Mouse (Mus musculus): ENCODE data around the gene Pik3cb. TPM values are rescaled to one million over a fixed set of nuclear protein-coding genes. Genes with fewer than 3 reads are reported as not detected.

Gene Pik3cb
- polyA plus RNA-seq, 1 experiment from 2014 or later = 1.3 TPM

- 27% methylated on average over 3 of the region's 3 CpGs for WGBS
- Histone ChIP-seq H3K36me3 (no peaks in the 10 kb centered on the region), H3K9ac (no peak overlapping the region), H3K4me2 (replicated peaks) (no peak overlapping the region), H3K27me3 (no peaks in the 10 kb centered on the region), H3K27ac (replicated peaks) (peak overlapping the region; percentile 39; the same call in 1 of the 2 replicates), H3K4me1 (peaks cover 26% of the 10 kb centered on the region), H3K4me3 (replicated peaks) (no peak overlapping the region), H3K9me3 (replicated peaks) (no peaks in the 10 kb centered on the region)
- no peak for ATAC-seq (ENCODE audit: insufficient number of reproducible peaks, low FRiP score, low TSS enrichment, low read depth)
Observed at GRCm38 (mm10) chr9:99164664-99165226, 24.3 kb upstream of the Pik3cb start.

GRCm38 (mm10) chr9:99164148-99164503, 23.7 kb upstream of the Pik3cb start:
- H3K27ac ChIP-seq (replicated peaks) = no peak overlapping the region
- WGBS = 51% methylated on average over 9 of the region's 9 CpGs
- no peak for ATAC-seq (ENCODE audit: insufficient number of reproducible peaks, low FRiP score, low TSS enrichment, low read depth)
- H3K9me3 ChIP-seq (replicated peaks) = no peaks in the 10 kb centered on the region
- H3K4me1 ChIP-seq = peaks cover 26% of the 10 kb centered on the region
- no peak overlapping the region for H3K4me3 ChIP-seq (replicated peaks)
- H3K27me3 ChIP-seq = no peaks in the 10 kb centered on the region
- no peak overlapping the region for H3K9ac ChIP-seq
- no peak overlapping the region for H3K4me2 ChIP-seq (replicated peaks)
- H3K36me3 ChIP-seq = no peaks in the 10 kb centered on the region

GRCm38 (mm10) chr9:99163420-99164147, 23.2 kb upstream of the Pik3cb start:
- no peak overlapping the region for H3K9ac ChIP-seq
- no peak overlapping the region for H3K4me3 ChIP-seq (replicated peaks)
- no peak overlapping the region for H3K27ac ChIP-seq (replicated peaks)

GRCm38 (mm10) chr9:99162839-99163238, 22.4 kb upstream of the Pik3cb start:
- ATAC-seq (ENCODE audit: insufficient number of reproducible peaks, low FRiP score, low TSS enrichment, low read depth) = no peak
- H3K27me3 ChIP-seq = no peaks in the 10 kb centered on the region
- no peak overlapping the region for H3K4me2 ChIP-seq (replicated peaks)
- H3K36me3 ChIP-seq = no peaks in the 10 kb centered on the region
- no peak overlapping the region for H3K4me3 ChIP-seq (replicated peaks)
- no peak overlapping the region for H3K9ac ChIP-seq
- no peak overlapping the region for H3K27ac ChIP-seq (replicated peaks)
- H3K9me3 ChIP-seq (replicated peaks) = no peaks in the 10 kb centered on the region
- 78% methylated on average over 2 of the region's 2 CpGs for WGBS
- peaks cover 26% of the 10 kb centered on the region for H3K4me1 ChIP-seq

More at GRCm38 (mm10) chr9:99163420-99164147, 23.2 kb upstream of the Pik3cb start:
- no peaks in the 10 kb centered on the region for H3K9me3 ChIP-seq (replicated peaks)
- peaks cover 26% of the 10 kb centered on the region for H3K4me1 ChIP-seq
- 15% methylated on average over 15 of the region's 15 CpGs for WGBS
- H3K4me2 ChIP-seq (replicated peaks) = peak overlapping the region; percentile 28; the same call in 1 of the 2 replicates
- no peaks in the 10 kb centered on the region for H3K27me3 ChIP-seq
- no peak for ATAC-seq (ENCODE audit: insufficient number of reproducible peaks, low FRiP score, low TSS enrichment, low read depth)
- no peaks in the 10 kb centered on the region for H3K36me3 ChIP-seq

GRCm38 (mm10) chr9:99160780-99161179, 20.4 kb upstream of the Pik3cb start:
- no peak for ATAC-seq (ENCODE audit: insufficient number of reproducible peaks, low FRiP score, low TSS enrichment, low read depth)
- H3K9me3 ChIP-seq (replicated peaks) = no peaks in the 10 kb centered on the region
- H3K36me3 ChIP-seq = no peaks in the 10 kb centered on the region
- H3K27ac ChIP-seq (replicated peaks) = no peak overlapping the region
- H3K9ac ChIP-seq = no peak overlapping the region
- WGBS = 85% methylated on average over 5 of the region's 5 CpGs
- peaks cover 18% of the 10 kb centered on the region for H3K4me1 ChIP-seq
- H3K27me3 ChIP-seq = no peaks in the 10 kb centered on the region
- no peak overlapping the region for H3K4me3 ChIP-seq (replicated peaks)
- H3K4me2 ChIP-seq (replicated peaks) = no peak overlapping the region

GRCm38 (mm10) chr9:99159932-99160331, 19.5 kb upstream of the Pik3cb start:
- Histone ChIP-seq H3K9me3 (replicated peaks) (no peaks in the 10 kb centered on the region), H3K27ac (replicated peaks) (no peak overlapping the region), H3K36me3 (no peaks in the 10 kb centered on the region), H3K4me2 (replicated peaks) (no peak overlapping the region), H3K9ac (no peak overlapping the region), H3K27me3 (no peaks in the 10 kb centered on the region), H3K4me3 (replicated peaks) (no peak overlapping the region), H3K4me1 (peaks cover 15% of the 10 kb centered on the region)
- 80% methylated on average over 5 of the region's 5 CpGs for WGBS
- ATAC-seq (ENCODE audit: insufficient number of reproducible peaks, low FRiP score, low TSS enrichment, low read depth) = 0 out of 2 replicates have a peak, but pooled peaks have one; percentile 43

GRCm38 (mm10) chr9:99158708-99159107, 18.3 kb upstream of the Pik3cb start:
- H3K9me3 ChIP-seq (replicated peaks) = no peaks in the 10 kb centered on the region
- H3K9ac ChIP-seq = no peak overlapping the region
- no peak for ATAC-seq (ENCODE audit: insufficient number of reproducible peaks, low FRiP score, low TSS enrichment, low read depth)
- WGBS = 76% methylated on average over 6 of the region's 6 CpGs
- no peaks in the 10 kb centered on the region for H3K27me3 ChIP-seq
- H3K27ac ChIP-seq (replicated peaks) = no peak overlapping the region
- peaks cover 4% of the 10 kb centered on the region; the same call in 1 of the 2 replicates for H3K4me1 ChIP-seq
- H3K4me3 ChIP-seq (replicated peaks) = no peak overlapping the region
- no peaks in the 10 kb centered on the region for H3K36me3 ChIP-seq
- no peak overlapping the region for H3K4me2 ChIP-seq (replicated peaks)

- H3K9ac ChIP-seq = no peak overlapping the region
- no peak for ATAC-seq (ENCODE audit: insufficient number of reproducible peaks, low FRiP score, low TSS enrichment, low read depth)
Observed at GRCm38 (mm10) chr9:99158203-99158632, 17.8 kb upstream of the Pik3cb start.

GRCm38 (mm10) chr9:99153655-99154054, 13.2 kb upstream of the Pik3cb start:
- no peak overlapping the region for H3K27ac ChIP-seq (replicated peaks)
- no peak for ATAC-seq (ENCODE audit: insufficient number of reproducible peaks, low FRiP score, low TSS enrichment, low read depth)
- H3K36me3 ChIP-seq = no peaks in the 10 kb centered on the region
- no peaks in the 10 kb centered on the region for H3K4me1 ChIP-seq
- WGBS = 37% methylated on average over 3 of the region's 3 CpGs
- no peak overlapping the region for H3K4me2 ChIP-seq (replicated peaks)
- no peaks in the 10 kb centered on the region for H3K27me3 ChIP-seq
- H3K9me3 ChIP-seq (replicated peaks) = no peaks in the 10 kb centered on the region
- no peak overlapping the region for H3K4me3 ChIP-seq (replicated peaks)
- H3K9ac ChIP-seq = no peak overlapping the region

More at GRCm38 (mm10) chr9:99158203-99158632, 17.8 kb upstream of the Pik3cb start:
- Histone ChIP-seq H3K27ac (replicated peaks) (no peak overlapping the region), H3K27me3 (no peaks in the 10 kb centered on the region), H3K36me3 (no peaks in the 10 kb centered on the region), H3K9me3 (replicated peaks) (no peaks in the 10 kb centered on the region), H3K4me1 (no peaks in the 10 kb centered on the region; the same call in 1 of the 2 replicates), H3K4me2 (replicated peaks) (no peak overlapping the region), H3K4me3 (replicated peaks) (no peak overlapping the region)
- 68% methylated on average over 7 of the region's 7 CpGs for WGBS

GRCm38 (mm10) chr9:99152699-99153490, 12.5 kb upstream of the Pik3cb start:
- 57% methylated on average over 9 of the region's 9 CpGs for WGBS
- Histone ChIP-seq H3K4me2 (replicated peaks) (no peak overlapping the region), H3K9ac (no peak overlapping the region), H3K27me3 (no peaks in the 10 kb centered on the region), H3K4me1 (no peaks in the 10 kb centered on the region), H3K4me3 (replicated peaks) (no peak overlapping the region), H3K9me3 (replicated peaks) (no peaks in the 10 kb centered on the region), H3K36me3 (no peaks in the 10 kb centered on the region), H3K27ac (replicated peaks) (peak overlapping the region; percentile 8; the same call in 1 of the 2 replicates)
- no peak for ATAC-seq (ENCODE audit: insufficient number of reproducible peaks, low FRiP score, low TSS enrichment, low read depth)

Measured in embryonic facial prominence, embryonic 15.5 days (tissue).